Mouse (Mus musculus) granulocyte monocyte progenitor cell, adult 5-6 weeks (primary cell): ENCODE data around the gene Ttc33. TPM values are rescaled to one million over a fixed set of nuclear protein-coding genes. Genes with fewer than 3 reads are reported as not detected.

Experiments used
- ATAC-seq: replicated peaks from 2 replicates; pipeline ENCODE4 v1.8.0; 2016; ENCODE audit warnings: mild to moderate bottlenecking, moderate TSS enrichment, inconsistent platforms; ENCODE audit not compliant: poor library complexity, severe bottlenecking
- total RNA-seq, 2 experiments: library from RNA; stranded (forward) in 1 of 2; stranded (reverse) in 1 of 2; fragments of 200-712, 200-1000 nt in 1 of 2; fragments of >200 nt in 1 of 2; fragmentation: Nextera tagmentation in 1 of 2; gene quantifications; 2 replicates each; pipeline ENCODE4 v1.2.3; 2014 to 2017

Gene Ttc33
- total RNA-seq (2014; fragmentation: Nextera tagmentation) (18.0 and 50.2 TPM in 2 replicates), total RNA-seq (2017) (41.7 and 56.9 TPM in 2 replicates)

GRCm38 (mm10) chr15:5185366-5186292 lies at the start of gene Ttc33:
TSS of gene Ttc33 (plus strand) at chr15:5185525.
- ATAC-seq: peak; percentile 54

- no peak for ATAC-seq
Observed at GRCm38 (mm10) chr15:5138021-5138856, 47.1 kb upstream of the Ttc33 start.

- no peak for ATAC-seq
Observed at GRCm38 (mm10) chr15:5139366-5139765, 46.0 kb upstream of the Ttc33 start.

GRCm38 (mm10) chr15:5139863-5140262 lies 45.5 kb upstream of the Ttc33 start:
- no peak for ATAC-seq

- no peak for ATAC-seq
Observed at GRCm38 (mm10) chr15:5140357-5140756, 45.0 kb upstream of the Ttc33 start.

- ATAC-seq: no peak
Observed at GRCm38 (mm10) chr15:5142047-5142446, 43.3 kb upstream of the Ttc33 start.

GRCm38 (mm10) chr15:5142714-5143113 lies 42.6 kb upstream of the Ttc33 start:
- ATAC-seq: no peak

- ATAC-seq: peak; percentile 75
Observed at GRCm38 (mm10) chr15:5143361-5144020, 41.8 kb upstream of the Ttc33 start, which contains the start of gene Prkaa1. TSS of gene Prkaa1 (plus strand) at chr15:5143861.

- peak; percentile 21 for ATAC-seq
Observed at GRCm38 (mm10) chr15:5144021-5144778, 41.1 kb upstream of the Ttc33 start.

- ATAC-seq: no peak
Observed at GRCm38 (mm10) chr15:5145196-5145945, 40.0 kb upstream of the Ttc33 start.

GRCm38 (mm10) chr15:5149187-5149586 lies 36.1 kb upstream of the Ttc33 start:
- no peak for ATAC-seq

GRCm38 (mm10) chr15:5152171-5152570 lies 33.2 kb upstream of the Ttc33 start:
- ATAC-seq: no peak

- ATAC-seq: no peak
Observed at GRCm38 (mm10) chr15:5154621-5155020, 30.7 kb upstream of the Ttc33 start.

GRCm38 (mm10) chr15:5155093-5155492 lies 30.2 kb upstream of the Ttc33 start:
- ATAC-seq: no peak

- no peak for ATAC-seq
Observed at GRCm38 (mm10) chr15:5156355-5156754, 29.0 kb upstream of the Ttc33 start.

- no peak for ATAC-seq
Observed at GRCm38 (mm10) chr15:5157386-5157785, 27.9 kb upstream of the Ttc33 start.

GRCm38 (mm10) chr15:5158827-5159226 lies 26.5 kb upstream of the Ttc33 start:
- ATAC-seq: no peak

GRCm38 (mm10) chr15:5165121-5165773 lies 20.1 kb upstream of the Ttc33 start:
- no peak for ATAC-seq
